Mouse (Mus musculus) heart, postnatal 25 days (tissue): ENCODE results near the gene Hcrtr2. TPM values are rescaled to one million over a fixed set of nuclear protein-coding genes. Genes with fewer than 3 reads are reported as not detected.

Experiments
- DNase-seq: peaks from one replicate; pipeline ENCODE4 v3.0.0; 2022; ENCODE audit warnings: low spot score
- intact Hi-C: fragments of 180-260 bp; cut with DNase I; formaldehyde crosslinking; loops from one replicate; pipeline ENCODE4 v1.15.1; 2025
- total RNA-seq, 2 experiments: library from RNA; stranded (reverse); gene quantifications; 2 replicates each; pipeline ENCODE4 v1.2.3; 2021

Hcrtr2 gene
- total RNA-seq, 2 experiments from 2014 or later: not detected

DNA sequence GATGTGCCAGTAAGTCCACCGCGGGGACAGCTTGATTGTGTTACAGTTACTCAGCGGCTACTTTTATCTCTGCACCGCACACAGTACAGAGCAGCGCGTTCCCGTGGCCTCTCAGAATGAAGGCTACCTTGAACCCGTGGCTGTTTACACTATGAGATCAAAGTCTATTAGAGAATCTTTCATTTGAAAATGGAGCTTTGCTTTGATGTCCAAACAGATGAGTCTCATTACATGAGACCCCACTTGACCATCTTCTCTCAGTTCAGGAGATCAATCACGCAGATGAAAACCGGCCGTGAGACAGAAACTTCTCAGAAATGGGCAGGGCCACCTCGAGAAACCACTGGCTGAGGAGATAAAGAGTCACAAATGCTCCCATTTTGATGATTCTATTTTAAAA is 86.4 kb downstream of the Hcrtr2 start:
- intact Hi-C loops: loop anchor here (2.0 kb wide), 1 partner anchor 474 kb away; no protein-coding TSS in a partner anchor
- no peak for DNase-seq

- intact Hi-C loops: loop anchor here (2.0 kb wide), 1 partner anchor 474 kb away; no protein-coding TSS in a partner anchor
- DNase-seq: peak; percentile 2
Observed at GRCm38 (mm10) chr9:76236626-76237025, 87.0 kb downstream of the Hcrtr2 start.

- intact Hi-C loops: loop anchor here (2.0 kb wide), 1 partner anchor 473 kb away; no protein-coding TSS in a partner anchor
- no peak for DNase-seq
Observed at GRCm38 (mm10) chr9:76235945-76236503, 87.6 kb downstream of the Hcrtr2 start.

DNA sequence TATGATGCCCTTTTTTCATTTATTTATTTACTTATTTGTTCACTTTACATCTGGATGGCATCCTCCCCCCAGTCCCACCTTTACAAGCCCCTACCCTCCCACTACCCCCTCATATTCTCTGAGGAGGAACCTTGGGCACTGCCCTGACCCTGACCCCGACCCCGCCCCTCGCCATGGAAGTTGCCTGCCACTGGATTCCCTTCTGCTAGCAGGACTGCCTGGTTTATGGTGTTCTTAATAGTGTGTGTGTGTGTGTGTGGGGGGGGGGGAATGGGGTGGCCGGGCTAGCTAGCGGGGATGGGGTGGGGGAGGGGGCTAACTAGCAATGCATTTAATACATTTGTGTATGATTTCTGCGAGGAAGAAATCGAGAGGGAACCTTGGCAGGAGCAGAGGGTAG is 88.8 kb downstream of the Hcrtr2 start:
- DNase-seq: no peak
- intact Hi-C loops: no loop called here

DNA sequence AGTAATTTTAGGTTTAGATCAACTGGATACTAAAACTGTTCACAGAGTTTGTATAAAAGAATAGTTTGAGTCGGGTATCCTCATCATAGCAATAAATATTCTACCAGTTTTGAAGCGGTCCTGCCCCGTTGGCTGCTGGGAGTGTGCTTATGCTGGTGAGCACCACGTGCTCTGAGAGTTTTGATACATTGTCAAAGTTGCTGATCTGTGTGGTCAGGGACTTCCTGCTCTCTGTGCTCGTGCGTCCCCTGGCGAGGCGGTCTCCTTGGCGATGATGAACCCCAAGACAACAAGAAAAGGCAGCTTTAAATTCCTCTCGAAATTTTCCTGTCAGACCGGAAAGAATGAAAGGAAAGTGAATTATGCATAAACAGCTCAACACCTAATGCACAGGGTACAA is 93.3 kb downstream of the Hcrtr2 start:
- DNase-seq: no peak
- intact Hi-C loops: no loop called here

GRCm38 (mm10) chr9:76217178-76217975 is 106.3 kb downstream of the Hcrtr2 start:
- intact Hi-C loops: no loop called here
- DNase-seq: no peak

- intact Hi-C loops: no loop called here
Observed at GRCm38 (mm10) chr9:76214678-76215077, 109.0 kb downstream of the Hcrtr2 start.

DNA sequence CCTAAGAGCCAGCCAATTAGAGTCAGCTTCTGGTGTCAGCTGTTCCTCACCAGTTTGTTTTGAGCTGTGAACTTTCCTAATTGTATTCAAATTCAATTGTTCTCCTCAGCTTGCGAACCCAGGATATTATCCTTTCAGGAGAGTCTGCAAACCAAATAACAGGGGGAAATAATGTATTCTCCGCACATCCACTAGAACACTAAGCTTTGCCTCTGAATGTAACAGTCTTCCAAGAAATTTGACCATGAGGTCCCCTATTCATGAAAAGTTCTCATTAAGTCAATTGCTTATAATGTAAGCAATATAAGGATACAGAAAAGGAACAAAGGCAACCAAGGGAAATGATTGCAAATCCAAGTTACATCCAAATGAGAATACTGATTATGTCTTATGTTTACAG is 110.1 kb downstream of the Hcrtr2 start, which contains the start of gene Gfral:
Gfral (minus strand) TSS at position 101 of the 400 bp plus-strand sequence.
- intact Hi-C loops: no loop called here
- DNase-seq: no peak

More at GRCm38 (mm10) chr9:76214678-76215077, 109.0 kb downstream of the Hcrtr2 start:
- no peak for DNase-seq

DNA sequence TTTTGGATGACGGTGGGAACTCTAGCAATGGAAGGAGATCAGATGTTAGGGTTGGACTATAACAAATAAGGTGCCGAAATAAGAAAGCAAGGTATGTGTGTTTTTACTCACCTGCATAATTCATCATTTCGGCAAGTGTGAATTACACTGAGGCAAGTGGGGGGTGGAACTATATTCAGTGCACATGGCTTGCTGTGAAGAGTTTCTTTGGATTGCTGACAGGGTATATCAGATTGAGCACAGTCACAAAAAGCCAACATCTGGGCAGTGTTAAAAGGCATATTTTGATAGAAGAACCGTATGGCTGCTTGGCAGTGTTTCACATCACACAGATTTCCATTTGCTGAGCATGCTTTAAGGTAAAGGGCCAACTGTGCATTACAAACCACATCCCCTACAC is 126.7 kb downstream of the Hcrtr2 start:
- no peak for DNase-seq
- intact Hi-C loops: no loop called here

- no peak for DNase-seq
- intact Hi-C loops: no loop called here
Observed at GRCm38 (mm10) chr9:76179221-76179620, 144.4 kb downstream of the Hcrtr2 start.

Other genes starting within 250 kb of the Hcrtr2 start
- not detected for gene Gfral, start 110.2 kb downstream of the Hcrtr2 start, total RNA-seq
- under 1 TPM; 0.28 to 0.31 TPM for gene Fam83b, start 243.3 kb upstream of the Hcrtr2 start, total RNA-seq